Mouse (Mus musculus): Measurements from ENCODE around the gene Lipc.

The Lipc gene

GRCm38 (mm10) chr9:70952126-70952525 is at the start of gene Lipc:
TSS of gene Lipc (minus strand) at chr9:70952226.
- in situ Hi-C loops (cut with MboI, MseI) = no loop called here

GRCm38 (mm10) chr9:70999161-70999560 is 47.1 kb upstream of the Lipc start:
- in situ Hi-C loops (cut with MboI, MseI) = no loop called here

- in situ Hi-C loops (cut with MboI, MseI) = no loop called here
These were observed 46.7 kb upstream of the Lipc start for GRCm38 (mm10) chr9:70998719-70999118.

GRCm38 (mm10) chr9:70993326-70993725 is 41.3 kb upstream of the Lipc start:
- in situ Hi-C loops (cut with MboI, MseI) = no loop called here

GRCm38 (mm10) chr9:70991401-70991800 is 39.4 kb upstream of the Lipc start:
- in situ Hi-C loops (cut with MboI, MseI) = no loop called here

GRCm38 (mm10) chr9:70987210-70987609 is 35.2 kb upstream of the Lipc start:
- in situ Hi-C loops (cut with MboI, MseI) = no loop called here

- in situ Hi-C loops (cut with MboI, MseI) = no loop called here
These were observed 31.0 kb upstream of the Lipc start for GRCm38 (mm10) chr9:70982991-70983480.

- in situ Hi-C loops (cut with MboI, MseI) = no loop called here
These were observed 29.7 kb upstream of the Lipc start for GRCm38 (mm10) chr9:70981721-70982120.

GRCm38 (mm10) chr9:70979641-70980040 is 27.6 kb upstream of the Lipc start:
- in situ Hi-C loops (cut with MboI, MseI) = no loop called here

- in situ Hi-C loops (cut with MboI, MseI) = no loop called here
These were observed 27.1 kb upstream of the Lipc start for GRCm38 (mm10) chr9:70979171-70979570.

- in situ Hi-C loops (cut with MboI, MseI) = no loop called here
These were observed 25.4 kb upstream of the Lipc start for GRCm38 (mm10) chr9:70977392-70977791.

- in situ Hi-C loops (cut with MboI, MseI) = no loop called here
These were observed 23.9 kb upstream of the Lipc start for GRCm38 (mm10) chr9:70975921-70976320.

GRCm38 (mm10) chr9:70973286-70973685 is 21.3 kb upstream of the Lipc start:
- in situ Hi-C loops (cut with MboI, MseI) = no loop called here

- in situ Hi-C loops (cut with MboI, MseI) = no loop called here
These were observed 17.2 kb upstream of the Lipc start for GRCm38 (mm10) chr9:70969244-70969643.

- in situ Hi-C loops (cut with MboI, MseI) = no loop called here
These were observed 14.3 kb upstream of the Lipc start for GRCm38 (mm10) chr9:70965999-70966994.

- in situ Hi-C loops (cut with MboI, MseI) = no loop called here
These were observed 13.4 kb upstream of the Lipc start for GRCm38 (mm10) chr9:70965422-70965821.

- in situ Hi-C loops (cut with MboI, MseI) = no loop called here
These were observed 13.0 kb upstream of the Lipc start for GRCm38 (mm10) chr9:70965011-70965410.

- in situ Hi-C loops (cut with MboI, MseI) = no loop called here
These were observed 11.4 kb upstream of the Lipc start for GRCm38 (mm10) chr9:70963461-70963891.

GRCm38 (mm10) chr9:70962781-70963455 is 10.9 kb upstream of the Lipc start:
- in situ Hi-C loops (cut with MboI, MseI) = no loop called here

GRCm38 (mm10) chr9:70960301-70960700 is 8.3 kb upstream of the Lipc start:
- in situ Hi-C loops (cut with MboI, MseI) = no loop called here

- in situ Hi-C loops (cut with MboI, MseI) = no loop called here
These were observed 7.8 kb upstream of the Lipc start for GRCm38 (mm10) chr9:70959866-70960265.

- in situ Hi-C loops (cut with MboI, MseI) = no loop called here
These were observed 7.4 kb upstream of the Lipc start for GRCm38 (mm10) chr9:70959447-70959846.
